Mouse (Mus musculus) stomach, embryonic 16.5 days (tissue): ENCODE measurements around the gene Ebf1. TPM values are rescaled to one million over a fixed set of nuclear protein-coding genes. Genes with fewer than 3 reads are reported as not detected.

Source experiments
- ATAC-seq: fragments of 200-750 bp; cut with Nextera tagmentation; 2 replicates; pipeline ENCODE4 v1.8.0; 2017; ENCODE audit warnings: moderate number of reproducible peaks, moderate TSS enrichment; ENCODE audit not compliant: insufficient read depth, low FRiP score
- H3K27ac ChIP-seq: fragments of 300-500 bp; sonication (generic); 2 replicates; pipeline ENCODE4 v1.5.1; 2014; ENCODE audit warnings: low read length
- H3K27me3 ChIP-seq: fragments of 300-500 bp; sonication (generic); 2 replicates; pipeline ENCODE4 v1.6.1; 2014; ENCODE audit warnings: low read length, control low read depth, mixed read lengths; ENCODE audit not compliant: control insufficient read depth, insufficient read depth
- H3K36me3 ChIP-seq: fragments of 300-500 bp; sonication (generic); 2 replicates; pipeline ENCODE4 v1.6.1; 2014; ENCODE audit warnings: low read length; ENCODE audit not compliant: control insufficient read depth, insufficient read depth
- H3K4me1 ChIP-seq: fragments of 300-500 bp; sonication (generic); 2 replicates; pipeline ENCODE4 v1.6.1; 2014; ENCODE audit warnings: low read length, control low read depth, mixed read lengths; ENCODE audit not compliant: control insufficient read depth, insufficient read depth
- H3K4me2 ChIP-seq: fragments of 300-500 bp; sonication (generic); 2 replicates; pipeline ENCODE4 v1.6.1; 2014; ENCODE audit warnings: low read depth, low read length, mixed read lengths
- H3K4me3 ChIP-seq: fragments of 300-500 bp; sonication (generic); replicated peaks from 2 replicates; pipeline ENCODE4 v1.5.1; 2014; ENCODE audit warnings: mild to moderate bottlenecking, low read length
- H3K9ac ChIP-seq: fragments of 300-500 bp; sonication (generic); 2 replicates; pipeline ENCODE4 v1.6.1; 2014; ENCODE audit warnings: low read length
- H3K9me3 ChIP-seq: fragments of 300-500 bp; sonication (generic); replicated peaks from 2 replicates; pipeline ENCODE4 v1.6.1; 2016; ENCODE audit warnings: low read length, control low read depth; ENCODE audit not compliant: control insufficient read depth
- WGBS: fragments of 180-500 bp; shearing (Covaris S2); extraction: QIAGEN DNeasy Blood & Tissue Kit; methylation state at CpG from one replicate; pipeline ENCODE4 v1.1.7; 2014; 5-methylcytosine and 5-hydroxymethylcytosine counted together
- polyA plus RNA-seq: library from polyadenylated mRNA; unstranded; fragments of >200 nt; fragmentation: Nextera tagmentation; extraction: Ambion mirVana; gene quantifications from 2 replicates; pipeline ENCODE4 v1.2.1, GENCODE M21; 2015

Gene Ebf1
- polyA plus RNA-seq, 1 experiment from 2014 or later = 12.4 TPM

- 69% methylated on average over 7 of the region's 7 CpGs for WGBS
- Histone ChIP-seq H3K36me3 (no peaks in the 10 kb centered on the region), H3K4me1 (peaks cover 4% of the 10 kb centered on the region; the same call in 1 of the 2 replicates), H3K9ac (no peak overlapping the region), H3K27ac (no peak overlapping the region), H3K4me3 (no peak overlapping the region), H3K27me3 (no peaks in the 10 kb centered on the region), H3K4me2 (no peak overlapping the region), H3K9me3 (no peaks in the 10 kb centered on the region)
- no peak for ATAC-seq
Measured at GRCm38 (mm10) chr11:44689571-44690264, 72.6 kb downstream of the Ebf1 start.

DNA sequence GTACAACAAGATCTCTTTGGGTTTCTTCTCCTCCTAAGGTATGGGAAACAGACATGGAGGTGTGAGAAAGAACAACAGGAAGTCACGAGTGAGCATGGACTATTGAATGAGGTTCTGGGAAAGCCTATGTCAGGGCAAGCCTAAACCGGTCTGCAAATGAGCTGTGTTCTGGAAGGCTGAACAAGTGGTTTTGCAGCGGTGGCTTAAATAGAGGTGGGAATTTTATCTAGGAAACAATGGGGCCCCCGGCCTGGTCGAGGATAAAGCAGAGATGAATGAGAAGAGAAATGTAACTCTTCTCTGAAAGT, 73.1 kb downstream of the Ebf1 start:
- H3K4me2 ChIP-seq = no peak overlapping the region
- H3K27me3 ChIP-seq = no peaks in the 10 kb centered on the region
- H3K36me3 ChIP-seq = no peaks in the 10 kb centered on the region
- H3K4me3 ChIP-seq = no peak overlapping the region
- no peak overlapping the region for H3K9ac ChIP-seq
- WGBS = 81% methylated on average over 5 of the region's 5 CpGs
- H3K9me3 ChIP-seq = no peaks in the 10 kb centered on the region
- no peak overlapping the region for H3K27ac ChIP-seq
- H3K4me1 ChIP-seq = 0 out of 2 replicates have a peak, but pooled peaks cover 4% of the 10 kb centered on the region
- ATAC-seq = no peak

DNA sequence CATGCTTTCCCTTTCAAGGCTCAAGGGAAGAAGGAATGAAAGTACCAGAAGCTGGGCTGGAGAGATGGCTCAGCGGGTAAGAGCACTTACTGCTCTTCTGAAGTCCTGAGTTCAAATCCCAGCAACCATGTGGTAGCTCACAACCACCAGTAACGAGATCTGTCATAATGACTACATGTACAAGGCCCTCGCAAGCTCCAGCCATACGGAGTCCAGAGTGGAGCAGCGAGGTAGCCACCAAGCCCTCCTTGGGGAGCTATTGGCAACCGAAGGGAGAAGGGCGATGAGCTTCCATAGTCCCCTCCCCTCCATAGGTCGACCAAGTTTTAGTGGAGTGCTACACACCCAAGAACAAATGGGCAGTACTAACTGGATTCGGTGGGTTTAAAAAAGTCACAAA, 78.3 kb downstream of the Ebf1 start:
- Histone ChIP-seq H3K4me3 (no peak overlapping the region), H3K9ac (no peak overlapping the region), H3K27ac (no peak overlapping the region), H3K36me3 (no peaks in the 10 kb centered on the region), H3K4me1 (no peaks in the 10 kb centered on the region), H3K9me3 (no peaks in the 10 kb centered on the region), H3K27me3 (no peaks in the 10 kb centered on the region), H3K4me2 (no peak overlapping the region)
- WGBS = 93% methylated on average over 9 of the region's 9 CpGs
- no peak for ATAC-seq

- Histone ChIP-seq H3K27ac (no peak overlapping the region), H3K4me2 (peak overlapping the region; percentile 31), H3K4me3 (no peak overlapping the region), H3K36me3 (no peaks in the 10 kb centered on the region), H3K4me1 (no peaks in the 10 kb centered on the region), H3K27me3 (no peaks in the 10 kb centered on the region), H3K9me3 (no peaks in the 10 kb centered on the region), H3K9ac (no peak overlapping the region)
- ATAC-seq = no peak
- WGBS = 16% methylated on average over 16 of the region's 16 CpGs
Measured at GRCm38 (mm10) chr11:44696539-44697201, 79.6 kb downstream of the Ebf1 start.

DNA sequence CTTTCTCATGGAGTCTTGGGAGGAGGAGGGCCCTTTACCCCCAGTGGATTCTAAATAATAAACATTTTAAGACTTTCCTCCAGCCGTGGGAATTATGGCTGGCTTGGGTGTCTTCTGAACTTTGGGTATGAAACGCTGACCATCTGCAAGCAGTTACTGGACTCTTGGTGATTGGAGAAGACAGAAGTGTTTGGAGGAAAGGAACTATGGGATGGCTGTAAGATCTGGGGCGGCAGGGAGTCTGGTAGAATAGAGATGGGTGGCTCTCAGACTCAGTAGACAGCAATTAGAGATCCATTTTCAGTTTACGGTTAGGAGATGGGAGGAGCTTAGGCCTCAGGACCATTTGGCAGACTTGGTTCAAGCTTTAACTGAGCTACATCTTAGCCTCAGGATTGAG, 83.1 kb downstream of the Ebf1 start:
- no peak overlapping the region for H3K4me2 ChIP-seq
- no peaks in the 10 kb centered on the region for H3K27me3 ChIP-seq
- no peak overlapping the region for H3K9ac ChIP-seq
- no peak overlapping the region for H3K27ac ChIP-seq
- no peaks in the 10 kb centered on the region for H3K36me3 ChIP-seq
- H3K4me1 ChIP-seq = no peaks in the 10 kb centered on the region
- 58% methylated on average over 4 of the region's 4 CpGs for WGBS
- H3K4me3 ChIP-seq = no peak overlapping the region
- ATAC-seq = no peak
- no peaks in the 10 kb centered on the region for H3K9me3 ChIP-seq

DNA sequence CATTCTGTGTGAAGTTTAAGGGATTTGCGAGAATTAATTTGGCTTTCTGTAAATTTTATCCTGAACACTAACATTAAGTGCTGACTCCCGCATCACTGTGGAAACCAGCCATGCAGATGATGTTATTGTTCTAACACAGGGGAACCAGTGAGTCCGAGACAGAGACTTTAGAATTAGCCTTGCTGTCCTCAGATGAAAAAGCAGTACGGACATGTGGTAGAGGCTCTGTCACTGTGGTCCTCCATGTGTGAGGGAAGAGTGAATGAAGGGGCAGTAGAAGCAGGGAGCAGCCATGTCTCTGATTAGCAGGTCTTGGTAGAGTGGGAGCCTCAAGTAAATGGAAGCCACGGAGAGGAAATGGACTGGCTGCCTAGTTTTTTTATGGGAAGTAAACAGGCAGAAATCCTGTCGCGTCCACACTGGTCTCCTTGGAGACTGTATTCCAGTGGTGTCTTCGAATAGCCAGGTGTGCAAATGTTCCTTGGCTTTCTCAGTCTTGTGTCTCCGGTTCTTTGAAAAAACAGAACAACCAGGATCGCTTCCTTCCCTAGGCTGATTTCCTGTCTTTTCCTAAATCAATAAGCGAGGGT, 84.2 kb downstream of the Ebf1 start:
- Histone ChIP-seq H3K4me2 (no peak overlapping the region), H3K4me3 (no peak overlapping the region), H3K4me1 (no peaks in the 10 kb centered on the region), H3K36me3 (no peaks in the 10 kb centered on the region), H3K27me3 (no peaks in the 10 kb centered on the region), H3K9me3 (no peaks in the 10 kb centered on the region), H3K9ac (no peak overlapping the region), H3K27ac (peak overlapping the region; percentile 1; the same call in 1 of the 2 replicates)
- 55% methylated on average over 11 of the region's 11 CpGs for WGBS
- no peak for ATAC-seq

DNA sequence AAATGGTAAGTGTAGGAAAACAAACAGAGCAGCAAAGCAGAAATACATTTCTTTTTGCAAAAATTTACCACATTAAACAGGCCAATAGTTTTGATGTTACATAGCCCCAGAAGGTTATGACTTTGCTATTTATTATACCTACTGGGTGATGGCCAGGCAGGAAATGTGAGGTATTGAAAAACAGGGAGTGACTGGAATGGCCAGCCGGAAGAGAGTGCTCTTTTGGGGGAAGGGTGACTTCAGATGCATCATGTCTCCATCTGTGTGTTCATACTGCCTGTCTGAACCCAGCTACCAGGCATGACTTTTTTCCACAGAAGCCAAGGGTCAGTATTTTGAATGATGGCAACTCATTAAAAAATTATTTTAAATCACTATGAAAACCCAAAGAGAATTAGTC, 84.7 kb downstream of the Ebf1 start:
- H3K4me2 ChIP-seq = no peak overlapping the region
- no peak overlapping the region for H3K4me3 ChIP-seq
- no peaks in the 10 kb centered on the region for H3K9me3 ChIP-seq
- H3K27me3 ChIP-seq = no peaks in the 10 kb centered on the region
- H3K9ac ChIP-seq = no peak overlapping the region
- no peak overlapping the region for H3K27ac ChIP-seq
- no peaks in the 10 kb centered on the region for H3K36me3 ChIP-seq
- ATAC-seq = no peak
- H3K4me1 ChIP-seq = no peaks in the 10 kb centered on the region
- 63% methylated on average over 1 of the region's 1 CpGs for WGBS

DNA sequence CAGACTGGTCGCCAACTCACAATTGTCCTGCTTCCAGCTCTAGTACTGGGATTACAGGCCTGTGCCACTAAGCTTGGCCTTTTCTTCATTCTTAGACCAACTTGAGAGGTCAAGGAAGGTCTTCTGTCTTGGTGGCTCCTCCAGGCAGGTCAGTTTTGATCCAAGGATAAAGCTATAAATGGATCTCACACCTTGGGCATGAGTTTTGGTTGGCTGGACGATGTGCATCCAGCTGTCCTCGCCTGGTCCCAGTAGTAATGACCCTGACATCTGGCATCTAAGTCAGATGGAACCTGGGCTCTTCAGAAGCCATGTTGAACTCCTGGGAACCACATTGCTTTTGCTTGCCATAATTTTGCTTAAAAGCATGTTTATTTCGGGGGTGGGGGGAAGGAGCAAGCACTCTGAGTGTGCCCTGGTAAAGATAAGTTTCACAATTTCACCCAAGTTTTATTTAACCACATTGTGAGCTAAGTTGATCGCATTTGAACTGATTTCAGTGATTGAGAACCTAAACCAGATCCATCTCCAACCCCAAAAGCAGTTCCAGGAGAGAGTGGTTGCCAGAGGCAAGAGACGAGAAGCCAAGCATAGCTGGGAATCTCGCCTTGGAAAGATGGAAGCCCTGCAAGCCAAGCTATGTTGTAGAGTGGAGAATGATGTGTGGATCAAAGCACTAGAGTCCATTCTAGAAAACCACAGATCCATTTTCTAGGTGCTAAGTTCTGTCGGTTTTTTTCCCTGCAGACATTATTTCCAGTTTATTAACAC, 85.8 kb downstream of the Ebf1 start:
- H3K9ac ChIP-seq = no peak overlapping the region
- H3K4me2 ChIP-seq = no peak overlapping the region
- H3K9me3 ChIP-seq = no peaks in the 10 kb centered on the region
- H3K27ac ChIP-seq = no peak overlapping the region
- H3K4me3 ChIP-seq = no peak overlapping the region
- 87% methylated on average over 8 of the region's 8 CpGs for WGBS
- H3K4me1 ChIP-seq = peaks cover 2% of the 10 kb centered on the region; the same call in 1 of the 2 replicates
- H3K27me3 ChIP-seq = no peaks in the 10 kb centered on the region
- no peaks in the 10 kb centered on the region for H3K36me3 ChIP-seq
- ATAC-seq = no peak

DNA sequence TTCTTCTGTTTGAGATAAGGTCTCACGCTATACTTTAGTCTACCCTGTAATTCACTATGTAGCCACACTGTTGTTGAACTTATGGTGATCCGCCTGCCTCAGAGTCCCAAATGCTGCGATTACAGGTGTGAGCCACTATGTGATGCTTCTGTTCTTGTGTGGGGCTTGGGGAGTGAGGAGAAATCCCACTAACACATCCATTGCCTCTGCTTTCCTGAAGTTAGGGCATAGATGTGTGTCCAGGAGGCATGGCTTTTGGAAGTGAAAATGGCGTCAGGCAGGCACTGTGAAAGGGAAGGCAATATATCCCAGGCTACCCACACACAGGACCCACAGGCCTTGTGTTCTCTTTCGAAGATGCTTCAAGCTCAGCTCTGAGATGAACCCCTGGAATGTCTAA, 86.8 kb downstream of the Ebf1 start:
- 94% methylated on average over 5 of the region's 5 CpGs for WGBS
- no peak overlapping the region for H3K4me2 ChIP-seq
- peaks cover 3% of the 10 kb centered on the region; the same call in 1 of the 2 replicates for H3K4me1 ChIP-seq
- no peak for ATAC-seq
- H3K4me3 ChIP-seq = no peak overlapping the region
- no peaks in the 10 kb centered on the region for H3K36me3 ChIP-seq
- no peak overlapping the region for H3K9ac ChIP-seq
- H3K27ac ChIP-seq = no peak overlapping the region
- H3K27me3 ChIP-seq = no peaks in the 10 kb centered on the region
- no peaks in the 10 kb centered on the region for H3K9me3 ChIP-seq
